Mouse (Mus musculus): Measurements from ENCODE around the gene Clec10a. TPM values are rescaled to one million over a fixed set of nuclear protein-coding genes. Genes with fewer than 3 reads are reported as not detected.
"Not testable (repeated sequence)": the region's sequence is repeated elsewhere in the genome, so short reads cannot be mapped to it uniquely, and the experiment has no call there.

Gene Clec10a
- polyA plus RNA-seq (2016; fragmentation: Nextera tagmentation; extraction: Ambion mirVana): 0.33 TPM in 1 of 2 replicates, not detected in the other

DNA sequence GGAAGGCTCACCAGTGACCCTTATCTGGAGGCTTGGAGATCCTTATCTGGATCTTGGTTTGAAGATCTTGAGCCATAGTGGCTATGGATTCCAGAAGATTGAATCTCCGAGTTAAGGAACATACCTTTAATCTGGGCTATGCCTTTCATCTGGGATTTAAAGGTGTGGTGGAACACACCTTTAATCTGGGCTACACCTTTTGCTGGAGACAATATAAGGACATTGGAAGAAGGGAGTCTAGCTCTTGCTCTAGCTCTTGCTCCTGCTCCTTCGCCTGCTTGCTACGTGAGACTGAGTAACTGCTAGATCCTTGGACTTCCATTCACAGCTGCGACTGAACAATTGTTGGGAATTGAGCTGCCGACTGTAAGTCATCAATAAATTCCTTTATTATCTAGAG is at the start of gene Clec10a:
Gene Clec10a (plus strand): TSS at position 301 of the 400 bp plus-strand sequence.
- not testable (repeated sequence) for H3K4me1 ChIP-seq; H3K9ac ChIP-seq; H3K4me3 ChIP-seq; H3K27me3 ChIP-seq (replicated peaks); H3K9me3 ChIP-seq (replicated peaks); H3K36me3 ChIP-seq; ATAC-seq; H3K4me2 ChIP-seq; H3K27ac ChIP-seq
- WGBS (ENCODE audit: insufficient replicate concordance): no CpG with 5 or more reads among the region's 5 CpGs

DNA sequence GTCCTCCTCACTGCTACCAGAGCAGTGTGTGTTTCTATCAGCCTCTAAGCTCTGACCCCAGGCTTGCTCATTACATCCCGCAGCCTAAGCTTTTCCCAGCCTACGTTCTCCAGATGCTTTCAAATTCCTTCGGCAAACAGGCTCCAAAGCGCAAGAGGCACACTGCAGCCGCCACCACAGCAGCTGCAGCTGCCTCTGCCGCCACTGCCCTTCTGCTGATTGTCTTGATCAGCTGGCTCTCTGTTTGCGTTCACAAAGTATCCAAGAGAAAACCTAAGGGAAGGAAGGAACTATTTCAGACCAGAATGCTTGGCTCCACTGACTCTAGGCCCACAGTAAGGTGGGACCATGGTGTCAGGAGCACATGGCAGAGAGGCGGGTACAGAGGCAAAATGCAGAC is 48.9 kb upstream of the Clec10a start:
- no peak overlapping the region for H3K4me3 ChIP-seq
- 0 out of 2 replicates have a peak, but pooled peaks cover 7% of the 10 kb centered on the region for H3K27me3 ChIP-seq (replicated peaks)
- no peak overlapping the region for H3K4me2 ChIP-seq
- H3K9ac ChIP-seq: no peak overlapping the region
- no peaks in the 10 kb centered on the region for H3K9me3 ChIP-seq (replicated peaks)
- H3K27ac ChIP-seq: no peak overlapping the region
- 61% methylated on average over 8 of the region's 8 CpGs for WGBS (ENCODE audit: insufficient replicate concordance)
- no peak for ATAC-seq
- H3K36me3 ChIP-seq: no peaks in the 10 kb centered on the region
- 0 out of 2 replicates have a peak, but pooled peaks cover 4% of the 10 kb centered on the region for H3K4me1 ChIP-seq

DNA sequence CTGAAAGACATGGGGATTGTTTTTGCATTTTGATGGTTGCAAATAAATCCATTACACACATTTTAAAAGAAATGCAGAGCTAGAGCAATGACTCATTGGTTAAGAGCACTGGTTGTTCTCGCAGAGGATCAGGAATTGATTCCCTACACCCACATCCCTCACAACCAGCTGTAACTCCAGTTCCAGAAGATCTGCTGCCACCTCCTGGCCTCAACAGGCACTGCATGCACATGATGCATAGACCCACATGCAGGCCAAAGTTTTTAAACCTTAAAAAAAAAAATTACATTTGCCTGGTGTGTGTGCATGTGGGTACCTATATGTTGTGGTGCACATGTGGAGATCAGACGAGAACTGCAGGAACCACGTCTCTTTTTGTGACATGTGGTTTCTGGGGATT is 45.9 kb upstream of the Clec10a start:
- ATAC-seq: no peak
- peaks cover 9% of the 10 kb centered on the region for H3K27me3 ChIP-seq (replicated peaks)
- H3K27ac ChIP-seq: no peak overlapping the region
- H3K4me3 ChIP-seq: no peak overlapping the region
- no peaks in the 10 kb centered on the region for H3K36me3 ChIP-seq
- H3K4me2 ChIP-seq: no peak overlapping the region
- WGBS (ENCODE audit: insufficient replicate concordance): 51% methylated on average over 3 of the region's 3 CpGs
- H3K4me1 ChIP-seq: 0 out of 2 replicates have a peak, but pooled peaks cover 4% of the 10 kb centered on the region
- no peaks in the 10 kb centered on the region for H3K9me3 ChIP-seq (replicated peaks)
- no peak overlapping the region for H3K9ac ChIP-seq

DNA sequence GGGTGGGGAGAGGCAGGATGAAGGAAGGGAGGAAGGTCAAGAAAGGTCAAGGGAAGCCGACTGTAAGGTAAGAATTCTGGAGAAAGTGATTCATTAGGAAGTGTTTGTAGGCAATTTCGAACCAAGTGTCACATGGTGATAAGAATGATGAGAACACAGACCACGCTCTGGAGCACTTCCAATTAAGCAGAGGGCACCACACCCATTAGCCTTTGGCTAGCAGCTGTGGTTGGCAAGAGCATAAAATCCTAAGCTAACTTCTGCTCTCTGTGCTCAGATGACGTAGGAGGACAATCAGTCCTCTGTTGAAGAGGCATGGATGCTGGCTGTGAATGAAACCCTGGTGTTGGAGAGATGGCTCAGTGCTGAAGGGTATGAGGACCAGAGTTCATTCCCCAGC is 41.4 kb upstream of the Clec10a start:
- Histone ChIP-seq H3K9ac (no peak overlapping the region), H3K9me3 (replicated peaks) (0 out of 2 replicates have a peak, but pooled peaks cover 2% of the 10 kb centered on the region), H3K4me1 (no peaks in the 10 kb centered on the region), H3K36me3 (no peaks in the 10 kb centered on the region), H3K4me2 (no peak overlapping the region), H3K4me3 (no peak overlapping the region), H3K27ac (no peak overlapping the region), H3K27me3 (replicated peaks) (peaks cover 5% of the 10 kb centered on the region)
- WGBS (ENCODE audit: insufficient replicate concordance): 29% methylated on average over 4 of the region's 4 CpGs
- ATAC-seq: no peak

DNA sequence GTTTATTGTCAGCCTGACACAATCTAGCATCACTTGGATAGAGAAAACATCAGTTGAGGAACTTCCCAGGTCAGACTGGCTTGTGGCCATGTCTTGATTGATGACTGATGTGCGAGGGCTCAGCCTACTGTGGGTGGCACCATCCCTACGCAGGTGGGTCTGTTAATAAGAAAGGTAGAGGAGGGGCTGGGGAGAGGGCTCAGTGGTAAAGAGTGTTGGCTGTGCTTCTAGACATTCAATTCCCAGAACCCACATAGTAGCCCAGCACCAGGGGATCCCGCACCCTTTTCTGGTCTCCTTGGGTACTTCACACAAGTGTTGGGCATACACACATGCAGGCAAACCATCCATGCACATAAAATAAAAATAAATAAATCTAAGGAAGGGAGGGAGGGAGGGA is 40.1 kb upstream of the Clec10a start:
- no peak for ATAC-seq
- Histone ChIP-seq H3K4me3 (no peak overlapping the region), H3K9me3 (replicated peaks) (0 out of 2 replicates have a peak, but pooled peaks cover 4% of the 10 kb centered on the region), H3K27me3 (replicated peaks) (peaks cover 5% of the 10 kb centered on the region), H3K9ac (no peak overlapping the region), H3K4me1 (no peaks in the 10 kb centered on the region), H3K27ac (no peak overlapping the region), H3K4me2 (no peak overlapping the region), H3K36me3 (no peaks in the 10 kb centered on the region)
- WGBS (ENCODE audit: insufficient replicate concordance): 74% methylated on average over 3 of the region's 3 CpGs

DNA sequence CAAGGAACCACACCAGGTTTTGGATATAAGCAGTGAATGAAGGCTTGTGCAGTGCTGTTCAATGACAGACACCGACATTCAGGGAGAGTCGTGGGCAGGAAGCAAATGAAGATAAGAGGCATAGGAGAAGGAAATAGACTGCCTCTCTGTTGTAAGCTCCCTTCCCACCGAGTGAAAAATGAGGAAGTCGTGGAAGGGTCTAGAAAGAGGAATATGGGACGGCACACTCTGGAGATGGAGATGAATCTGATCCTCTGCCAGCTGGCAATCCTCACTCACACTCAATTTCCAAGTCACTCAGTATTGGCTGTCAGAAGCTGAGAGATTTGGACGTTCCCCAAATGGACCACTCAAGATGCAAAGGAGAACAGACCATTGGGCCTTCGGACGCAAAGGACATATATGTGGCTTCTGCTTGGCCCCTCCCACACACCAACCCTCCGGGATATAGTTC is 26.0 kb upstream of the Clec10a start, which contains the start of gene Mgl2:
Gene Mgl2 (plus strand): TSS at position 404 of the 454 bp plus-strand sequence.
- H3K36me3 ChIP-seq: no peaks in the 10 kb centered on the region
- no peak within 1 kb of the TSS for H3K27ac ChIP-seq
- H3K4me3 ChIP-seq: no peak within 1 kb of the TSS
- H3K27me3 ChIP-seq (replicated peaks): no peaks in the 10 kb centered on the region
- H3K9ac ChIP-seq: no peak within 1 kb of the TSS
- WGBS (ENCODE audit: insufficient replicate concordance): 28% methylated on average over 9 of the region's 9 CpGs
- 0 out of 2 replicates have a peak, but pooled peaks cover 5% of the 10 kb centered on the region for H3K4me1 ChIP-seq
- no peak within 1 kb of the TSS for H3K4me2 ChIP-seq
- H3K9me3 ChIP-seq (replicated peaks): no peaks in the 10 kb centered on the region
- ATAC-seq: no peak

DNA sequence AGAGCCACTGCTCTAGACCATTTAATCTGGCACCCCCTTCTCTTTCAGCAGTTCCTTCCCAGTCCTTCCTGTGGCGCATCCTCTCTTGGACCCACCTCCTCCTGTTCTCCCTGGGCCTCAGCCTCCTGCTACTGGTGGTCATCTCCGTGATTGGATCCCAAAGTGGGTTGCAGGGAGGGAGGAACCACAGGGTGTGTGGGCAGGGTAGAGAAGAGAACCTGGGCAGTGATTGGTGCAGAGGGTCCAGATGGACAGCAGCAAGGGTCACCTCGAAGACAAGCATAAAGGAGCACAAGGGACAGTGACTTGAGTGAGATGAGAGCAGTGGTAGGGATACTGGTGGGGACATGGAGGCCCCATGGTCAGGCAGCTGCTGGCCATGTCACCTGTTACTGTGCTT is 21.0 kb upstream of the Clec10a start:
- WGBS (ENCODE audit: insufficient replicate concordance): 56% methylated on average over 3 of the region's 3 CpGs

DNA sequence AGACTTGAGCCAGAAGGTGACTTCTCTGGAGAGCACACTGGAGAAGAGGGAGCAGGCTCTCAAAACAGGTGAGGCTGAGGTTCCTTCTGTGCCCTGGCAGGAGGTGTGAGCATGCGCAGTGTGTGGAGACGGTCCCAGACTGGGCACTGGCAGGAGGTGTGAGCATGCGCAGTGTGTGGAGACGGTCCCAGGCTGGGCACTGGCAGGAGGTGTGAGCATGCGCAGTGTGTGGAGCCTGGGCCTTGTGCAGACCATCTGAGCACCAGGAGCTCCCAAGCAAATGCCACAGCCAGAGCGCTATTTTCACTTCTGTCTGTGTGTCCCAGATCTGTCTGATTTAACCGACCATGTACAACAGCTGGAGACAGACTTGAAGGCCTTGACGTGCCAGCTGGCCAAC is 20.1 kb upstream of the Clec10a start:
- not testable (repeated sequence) for H3K9me3 ChIP-seq (replicated peaks); H3K9ac ChIP-seq; H3K36me3 ChIP-seq; H3K4me3 ChIP-seq; H3K4me2 ChIP-seq; H3K27me3 ChIP-seq (replicated peaks); H3K27ac ChIP-seq; ATAC-seq; H3K4me1 ChIP-seq
- 76% methylated on average over 8 of the region's 8 CpGs for WGBS (ENCODE audit: insufficient replicate concordance)

More for the DNA sequence above, 21.0 kb upstream of the Clec10a start:
- not testable (repeated sequence) for H3K27ac ChIP-seq; ATAC-seq; H3K4me1 ChIP-seq; H3K9ac ChIP-seq; H3K36me3 ChIP-seq; H3K4me3 ChIP-seq; H3K9me3 ChIP-seq (replicated peaks); H3K27me3 ChIP-seq (replicated peaks); H3K4me2 ChIP-seq

DNA sequence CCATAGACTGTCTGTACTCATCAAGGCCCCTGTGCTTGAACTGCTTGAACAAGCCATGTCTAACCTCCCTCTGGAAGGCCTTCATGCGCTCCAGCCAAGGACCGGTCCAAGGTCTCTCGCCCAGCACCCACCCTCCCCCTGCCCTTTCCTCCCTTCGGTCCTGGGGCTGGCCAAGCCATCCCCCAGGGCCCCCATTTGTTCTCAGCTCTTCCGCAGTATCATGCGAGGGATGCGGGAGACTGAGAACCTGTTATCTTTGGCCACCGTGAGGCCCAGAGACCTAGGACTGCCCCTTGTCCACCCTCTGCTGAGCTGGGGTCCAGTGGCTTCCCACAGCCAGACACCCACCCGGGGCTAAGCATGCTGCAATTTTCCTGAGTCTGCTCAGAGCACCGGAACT is 16.8 kb upstream of the Clec10a start:
- Histone ChIP-seq H3K4me1 (no peaks in the 10 kb centered on the region), H3K4me2 (no peak overlapping the region)
- 77% methylated on average over 10 of the region's 10 CpGs for WGBS (ENCODE audit: insufficient replicate concordance)

DNA sequence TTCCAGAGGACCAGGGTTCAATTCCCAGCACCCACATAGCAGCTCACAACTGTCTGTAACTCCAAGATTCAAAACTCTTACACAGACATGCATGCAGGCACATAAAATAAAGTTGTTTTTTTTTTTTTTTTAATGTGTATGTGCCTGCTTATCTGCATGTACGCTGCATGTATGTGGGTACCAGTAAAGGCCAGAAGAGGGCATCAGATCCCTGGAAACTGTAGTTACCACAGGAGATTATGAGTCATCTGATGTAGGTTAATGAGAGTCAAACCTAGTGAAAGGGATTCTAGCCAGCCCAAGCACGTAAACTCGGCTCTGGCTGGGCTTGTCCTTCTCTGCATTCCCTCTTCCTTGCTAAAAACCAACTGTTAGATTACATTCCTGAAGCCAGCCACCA is 4.9 kb upstream of the Clec10a start:
- Histone ChIP-seq H3K4me3 (no peak overlapping the region), H3K9ac (no peak overlapping the region), H3K36me3 (no peaks in the 10 kb centered on the region), H3K4me2 (no peak overlapping the region), H3K4me1 (no peaks in the 10 kb centered on the region), H3K27me3 (replicated peaks) (no peaks in the 10 kb centered on the region), H3K9me3 (replicated peaks) (no peaks in the 10 kb centered on the region), H3K27ac (no peak overlapping the region)
- ATAC-seq: no peak
- WGBS (ENCODE audit: insufficient replicate concordance): 45% methylated on average over 3 of the region's 3 CpGs

More for the DNA sequence above, 16.8 kb upstream of the Clec10a start:
- ATAC-seq: no peak
- H3K27me3 ChIP-seq (replicated peaks): no peaks in the 10 kb centered on the region
- no peak overlapping the region for H3K9ac ChIP-seq
- H3K27ac ChIP-seq: no peak overlapping the region
- no peak overlapping the region for H3K4me3 ChIP-seq
- no peaks in the 10 kb centered on the region for H3K36me3 ChIP-seq
- H3K9me3 ChIP-seq (replicated peaks): no peaks in the 10 kb centered on the region

DNA sequence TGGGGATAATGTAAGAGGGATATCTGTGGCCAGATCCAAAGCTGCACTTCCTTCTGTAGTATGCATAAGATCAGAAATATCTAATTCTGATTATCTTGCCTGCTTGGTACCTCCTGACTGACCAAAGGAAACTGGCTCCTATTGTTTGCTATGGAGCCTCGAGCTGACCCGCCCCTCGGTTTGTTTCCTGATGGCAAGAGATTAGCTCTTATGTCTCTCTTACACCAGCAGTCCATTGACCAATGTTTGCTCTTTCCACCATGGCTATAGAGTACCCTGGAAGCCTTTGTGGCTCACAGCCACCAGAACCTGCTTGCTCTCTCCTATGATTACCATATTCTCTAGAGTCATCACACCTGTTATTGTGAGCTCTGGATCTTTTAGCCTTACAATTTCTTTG is 6.3 kb downstream of the Clec10a start:
- Histone ChIP-seq H3K9ac (no peak overlapping the region), H3K4me3 (no peak overlapping the region), H3K36me3 (no peaks in the 10 kb centered on the region), H3K27ac (no peak overlapping the region), H3K27me3 (replicated peaks) (0 out of 2 replicates have a peak, but pooled peaks cover 2% of the 10 kb centered on the region), H3K4me2 (no peak overlapping the region), H3K9me3 (replicated peaks) (no peaks in the 10 kb centered on the region), H3K4me1 (no peaks in the 10 kb centered on the region)
- no peak for ATAC-seq
- 26% methylated on average over 3 of the region's 3 CpGs for WGBS (ENCODE audit: insufficient replicate concordance)

DNA sequence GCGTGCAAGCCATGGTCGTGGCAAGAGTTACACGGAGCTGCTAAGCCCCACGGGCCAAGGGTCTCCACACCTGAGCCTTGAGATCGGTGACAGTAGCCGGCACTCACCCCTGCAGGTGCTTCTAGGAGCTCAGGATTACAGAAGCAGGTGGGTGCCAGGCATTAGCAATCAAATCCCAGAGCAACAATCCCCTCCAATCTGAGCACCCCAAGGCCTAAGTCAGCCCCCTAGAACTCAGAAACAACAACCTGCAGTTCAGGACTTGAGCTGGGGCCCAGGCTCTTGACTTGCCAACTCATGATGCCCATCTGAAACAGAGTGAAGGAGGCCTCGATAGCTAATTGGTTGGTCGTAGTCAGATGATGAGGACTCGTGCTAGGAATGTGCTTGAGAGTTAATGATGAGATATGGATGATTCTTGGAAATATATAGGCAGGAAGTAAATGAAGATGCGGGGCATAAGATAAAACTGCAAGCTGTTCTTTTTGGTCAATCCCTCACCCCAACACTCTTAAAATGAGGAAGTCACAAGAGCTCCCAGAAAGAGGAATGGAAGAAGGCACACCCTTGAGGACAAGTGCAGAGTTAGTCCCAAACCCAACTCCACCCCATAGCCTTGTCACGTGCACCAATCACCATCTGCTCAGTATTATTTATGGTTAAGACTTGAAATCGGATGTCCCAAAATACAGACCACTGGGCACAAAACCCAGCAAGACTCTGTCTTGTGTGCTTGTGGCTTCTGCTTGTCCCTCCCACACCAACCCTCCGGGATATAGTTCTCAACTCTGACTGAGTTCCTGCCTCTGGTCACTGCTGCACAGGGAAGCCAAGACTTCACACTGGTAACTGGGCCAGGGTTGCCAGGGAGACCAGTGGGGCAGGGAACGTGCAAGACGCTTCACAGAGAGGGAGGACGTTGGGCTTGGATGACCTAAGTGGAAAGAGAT is 10.2 kb downstream of the Clec10a start:
- Histone ChIP-seq H3K4me3 (no peak overlapping the region), H3K9ac (no peak overlapping the region), H3K36me3 (no peaks in the 10 kb centered on the region), H3K27ac (no peak overlapping the region), H3K9me3 (replicated peaks) (no peaks in the 10 kb centered on the region), H3K4me1 (no peaks in the 10 kb centered on the region), H3K27me3 (replicated peaks) (0 out of 2 replicates have a peak, but pooled peaks cover 2% of the 10 kb centered on the region), H3K4me2 (no peak overlapping the region)
- ATAC-seq: no peak
- 49% methylated on average over 16 of the region's 16 CpGs for WGBS (ENCODE audit: insufficient replicate concordance)
